15 mouse cellular contexts compared by ENCODE assay signal in the genomic region with DNA sequence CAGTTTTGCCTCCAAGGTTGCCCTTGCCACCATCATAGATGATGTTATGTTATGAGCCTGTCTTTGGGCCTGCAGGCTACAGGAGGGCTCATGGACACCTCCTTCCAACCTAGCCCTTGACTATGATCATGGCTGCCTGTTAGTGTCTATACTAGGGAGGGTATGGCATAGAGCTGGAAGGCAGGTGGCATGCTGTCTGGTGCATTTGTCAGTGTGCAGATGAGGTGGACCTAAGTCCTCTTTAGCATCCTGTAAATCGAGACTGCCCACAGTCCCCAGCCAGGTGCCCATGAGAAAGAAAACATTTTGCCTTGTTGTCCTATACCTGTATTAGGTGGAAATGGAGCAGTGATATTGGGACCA.
"Had no signal": no experiment of that assay in that cellular context is flagged by ENCODE, and none has a peak within 500 bp of the region (broad histone marks: within the 10 kb centered on the region; RNA-seq: fewer than 3 reads in every experiment).

No protein-coding gene starts in this region.

- H3K9me3 ChIP-seq: limb, embryonic 15.5 days; liver, embryonic 15.5 days; megakaryocyte, embryonic 14.5 days; midbrain, embryonic 13.5 days; neural tube, embryonic 12.5 days; stomach, embryonic 15.5 days had no signal

- H3K27ac ChIP-seq: limb, embryonic 15.5 days; midbrain, embryonic 13.5 days; neural tube, embryonic 12.5 days; stomach, embryonic 15.5 days; stomach, postnatal 0 days had no signal

- H3K27me3 ChIP-seq: limb, embryonic 15.5 days; midbrain, embryonic 13.5 days; neural tube, embryonic 12.5 days; stomach, embryonic 15.5 days had no signal

- ATAC-seq: midbrain, embryonic 13.5 days had no signal

- H3K9ac ChIP-seq: limb, embryonic 15.5 days; liver, embryonic 15.5 days; lung, embryonic 14.5 days; midbrain, embryonic 13.5 days; neural tube, embryonic 12.5 days; stomach, embryonic 15.5 days had no signal

- H3K4me1 ChIP-seq: limb, embryonic 15.5 days; megakaryocyte, embryonic 14.5 days; neural tube, embryonic 12.5 days; stomach, embryonic 15.5 days had no signal

- H3K4me3 ChIP-seq: limb, embryonic 15.5 days; liver, embryonic 15.5 days; megakaryocyte, embryonic 14.5 days; midbrain, embryonic 13.5 days; neural tube, embryonic 12.5 days; stomach, embryonic 15.5 days had no signal

- H3K36me3 ChIP-seq: limb, embryonic 15.5 days; liver, embryonic 15.5 days; midbrain, embryonic 13.5 days; neural tube, embryonic 12.5 days; stomach, embryonic 15.5 days had no signal

- H3K4me2 ChIP-seq: limb, embryonic 15.5 days; lung, embryonic 14.5 days; midbrain, embryonic 13.5 days; neural tube, embryonic 12.5 days; stomach, embryonic 15.5 days had no signal

- DNase-seq: lung, adult 18-20 months; lung, embryonic 14.5 days; lung, postnatal 10 days; lung, postnatal 4 days; right cerebral cortex, postnatal 14 days; thymus, adult 2 months; thymus, postnatal 25 days; thymus, postnatal 4 days had no signal
